Mouse (Mus musculus) lung, adult 2 months (tissue): ENCODE results near the gene Il13ra1. TPM values are rescaled to one million over a fixed set of nuclear protein-coding genes. Genes with fewer than 3 reads are reported as not detected.

Experiments used
- DNase-seq: peaks from one replicate; pipeline ENCODE4 v3.0.0; 2022
- H3K4me1 ChIP-seq: fragments of 200-500 bp; 2 replicates; pipeline ENCODE4 v1.6.1; 2011; ENCODE audit warnings: low read length; ENCODE audit not compliant: control insufficient read depth, insufficient read depth
- H3K4me3 ChIP-seq: fragments of 200-500 bp; replicated peaks from 2 replicates; pipeline ENCODE3; 2011; ENCODE audit warnings: low read depth, mild to moderate bottlenecking, control low read depth, low read length; ENCODE audit errors: extremely low read depth
- CTCF ChIP-seq: fragments of 200-500 bp; IDR thresholded peaks from 2 replicates; pipeline ENCODE4 v1.5.1; 2011; ENCODE audit warnings: mild to moderate bottlenecking, low read length, control low read depth; ENCODE audit not compliant: insufficient read depth
- POLR2A ChIP-seq: fragments of 200-500 bp; IDR thresholded peaks from 2 replicates; pipeline ENCODE4 v1.6.1; 2011; ENCODE audit warnings: low read depth, mild to moderate bottlenecking, control low read depth, low read length, borderline replicate concordance; ENCODE audit errors: extremely low read depth
- WGBS: fragments of 180-500 bp; shearing (Covaris S2); methylation state at CpG from one replicate; pipeline ENCODE4 v1.1.7; 2018; 5-methylcytosine and 5-hydroxymethylcytosine counted together
- polyA plus RNA-seq: library from polyadenylated mRNA; depleted of rRNA; stranded (reverse); fragments of >200 nt; gene quantifications from 2 replicates; pipeline ENCODE4 v1.2.3, GENCODE M21; 2012

The Il13ra1 gene
- polyA plus RNA-seq, 1 experiment, result 7.8 TPM

DNA sequence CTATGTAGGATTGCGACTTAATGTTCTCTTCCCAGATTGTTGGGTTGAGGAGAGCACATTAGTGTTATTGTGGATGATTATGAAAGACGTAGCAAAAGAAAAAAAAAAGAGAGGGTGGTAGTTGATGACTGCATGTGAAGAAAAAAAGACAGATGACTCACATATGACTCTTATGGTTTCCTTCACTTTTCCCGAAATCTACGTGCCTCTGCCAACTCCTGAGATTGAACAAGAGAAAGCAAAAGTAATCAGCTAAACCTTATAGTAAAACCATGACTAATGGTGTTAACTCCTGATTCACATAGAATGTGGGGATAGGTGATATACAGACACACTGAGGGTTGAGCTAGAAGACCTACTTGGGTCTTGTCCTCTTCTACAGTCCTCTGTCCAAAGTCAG is 3.3 kb downstream of the Il13ra1 start:
- H3K4me3 ChIP-seq, result no peak overlapping the region
- WGBS, result 64% methylated on average over 4 of the region's 4 CpGs
- DNase-seq, result no peak

DNA sequence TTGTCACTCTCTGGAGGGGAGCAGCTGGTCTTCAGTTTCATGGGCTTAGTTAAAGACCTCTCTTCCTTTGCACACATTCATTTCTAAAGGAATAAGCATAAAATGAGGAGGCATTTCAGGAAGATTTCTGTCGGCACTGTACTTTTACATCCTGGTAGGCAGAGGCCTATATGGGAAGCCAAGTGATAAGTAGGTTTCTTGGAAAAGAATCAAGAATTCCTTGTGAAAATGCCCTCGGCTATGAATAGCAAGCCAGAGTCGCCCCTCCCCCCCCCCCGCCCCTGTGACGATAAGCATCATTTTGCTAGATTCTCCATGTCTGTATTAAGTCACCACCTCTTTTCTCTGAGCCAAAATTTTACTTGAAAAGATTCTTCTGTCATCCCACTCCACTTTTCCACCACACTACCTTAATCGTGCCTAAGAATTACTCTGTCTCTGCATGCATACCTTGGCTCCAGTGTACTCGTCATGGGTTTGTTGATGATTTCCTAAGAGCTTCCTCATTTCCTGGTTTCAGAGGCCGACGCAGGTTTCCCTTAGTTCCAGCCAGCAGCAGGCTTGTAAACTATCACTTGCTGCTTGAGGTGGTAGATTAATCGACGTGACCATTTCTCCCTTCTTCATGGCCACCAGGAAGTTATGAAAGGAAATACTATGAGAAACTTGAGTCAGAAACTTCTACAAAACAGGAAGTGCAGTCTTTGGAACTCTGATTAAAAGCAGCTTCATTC is 17.3 kb downstream of the Il13ra1 start:
- no peak for DNase-seq
- TF ChIP-seq CTCF (no peak), POLR2A (no peak)
- 43% methylated on average over 11 of the region's 11 CpGs for WGBS
- H3K4me3 ChIP-seq, result peak overlapping the region; percentile 10
- peaks cover 2% of the 10 kb centered on the region for H3K4me1 ChIP-seq

More for the DNA sequence above, 3.3 kb downstream of the Il13ra1 start:
- H3K4me1 ChIP-seq, result no peaks in the 10 kb centered on the region; the same call in 1 of the 2 replicates
- TF ChIP-seq CTCF (no peak), POLR2A (no peak)

- WGBS, result 27% methylated on average over 1 of the region's 1 CpGs
- Histone ChIP-seq H3K4me1 (peaks cover 2% of the 10 kb centered on the region), H3K4me3 (no peak overlapping the region)
- no peak for DNase-seq
- TF ChIP-seq POLR2A (no peak), CTCF (no peak)
Measured at GRCm38 (mm10) chrX:36129771-36130108, 17.8 kb downstream of the Il13ra1 start.

- no peak for DNase-seq
- WGBS, result 55% methylated on average over 1 of the region's 1 CpGs
- no peak for TF ChIP-seq CTCF
- no peak for TF ChIP-seq POLR2A
- no peak overlapping the region for H3K4me3 ChIP-seq
- H3K4me1 ChIP-seq, result peaks cover 3% of the 10 kb centered on the region; the same call in 1 of the 2 replicates
Measured at GRCm38 (mm10) chrX:36136346-36136745, 24.4 kb downstream of the Il13ra1 start.

DNA sequence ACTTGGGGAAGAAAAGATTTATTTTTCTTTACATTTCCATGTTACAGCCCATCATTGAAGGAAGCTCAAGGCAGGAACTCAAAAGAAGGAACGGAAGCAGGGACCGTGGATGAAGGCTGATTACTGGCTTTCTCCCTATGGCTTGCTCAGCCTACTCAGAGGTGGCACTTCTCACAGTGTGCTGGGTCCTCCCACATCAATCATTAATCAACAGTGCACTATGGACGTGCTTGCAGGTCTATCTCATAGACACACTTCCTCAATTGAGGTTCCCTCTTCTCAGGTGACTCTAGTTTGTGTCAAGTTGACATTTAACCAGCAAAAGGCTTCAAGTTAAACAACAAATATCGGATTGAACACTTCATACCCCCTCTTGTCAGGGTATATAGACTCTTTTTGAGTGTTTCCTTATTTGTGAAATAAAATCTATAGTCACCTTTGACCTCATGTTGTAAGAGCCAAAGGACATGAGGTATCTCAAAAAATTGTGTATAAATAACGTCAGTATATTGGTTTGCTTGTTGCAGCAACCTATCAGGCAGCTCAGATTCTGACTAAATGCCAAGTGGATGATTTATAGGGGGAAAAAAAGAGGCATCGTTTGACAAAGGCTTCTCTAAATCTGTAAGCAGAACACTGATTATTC is 30.2 kb downstream of the Il13ra1 start:
- no peak for TF ChIP-seq CTCF
- no peak for TF ChIP-seq POLR2A
- no peak overlapping the region for H3K4me3 ChIP-seq
- DNase-seq, result no peak
- no peaks in the 10 kb centered on the region; the same call in 1 of the 2 replicates for H3K4me1 ChIP-seq
- WGBS, result 55% methylated on average over 6 of the region's 6 CpGs

DNA sequence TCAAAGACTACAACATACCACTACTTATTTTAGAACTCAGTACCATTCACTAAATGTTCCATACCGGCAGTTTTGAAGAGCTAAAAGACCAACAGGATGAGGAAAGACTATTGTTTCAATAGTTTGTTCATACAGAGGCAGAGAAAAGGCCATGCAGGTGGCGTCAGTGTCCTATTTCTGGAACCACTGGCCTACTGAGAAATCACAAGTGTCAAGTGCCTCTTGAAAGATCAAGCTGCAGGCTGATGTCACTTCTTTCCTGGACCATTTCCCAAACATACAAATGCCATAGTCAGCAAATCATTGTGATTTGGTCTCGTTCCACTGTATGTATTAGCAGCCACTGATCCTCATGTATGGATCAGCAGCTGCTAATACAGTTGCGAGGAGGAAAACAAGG is 34.8 kb downstream of the Il13ra1 start:
- no peak overlapping the region for H3K4me3 ChIP-seq
- H3K4me1 ChIP-seq, result no peaks in the 10 kb centered on the region; the same call in 1 of the 2 replicates
- TF ChIP-seq CTCF (no peak), POLR2A (no peak)
- 41% methylated on average over 4 of the region's 4 CpGs for WGBS
- no peak for DNase-seq

- TF ChIP-seq POLR2A (no peak), CTCF (no peak)
- DNase-seq, result no peak
- no peaks in the 10 kb centered on the region; the same call in 1 of the 2 replicates for H3K4me1 ChIP-seq
- H3K4me3 ChIP-seq, result no peak overlapping the region
Measured at GRCm38 (mm10) chrX:36150100-36150499, 38.2 kb downstream of the Il13ra1 start.

- 66% methylated on average over 2 of the region's 2 CpGs for WGBS
- no peak for TF ChIP-seq CTCF
- no peak for TF ChIP-seq POLR2A
Measured at GRCm38 (mm10) chrX:36156677-36157076, 44.8 kb downstream of the Il13ra1 start.

GRCm38 (mm10) chrX:36161567-36161966 is 49.7 kb downstream of the Il13ra1 start:
- 36% methylated on average over 4 of the region's 4 CpGs for WGBS
- H3K4me1 ChIP-seq, result no peaks in the 10 kb centered on the region
- no peak for TF ChIP-seq POLR2A
- no peak for TF ChIP-seq CTCF
- no peak for DNase-seq
- no peak overlapping the region for H3K4me3 ChIP-seq

More at GRCm38 (mm10) chrX:36156677-36157076, 44.8 kb downstream of the Il13ra1 start:
- no peak overlapping the region for H3K4me3 ChIP-seq
- no peaks in the 10 kb centered on the region for H3K4me1 ChIP-seq
- DNase-seq, result no peak

- TF ChIP-seq POLR2A (no peak), CTCF (peak; percentile 68)
- DNase-seq, result peak; percentile 28
- Histone ChIP-seq H3K4me1 (no peaks in the 10 kb centered on the region), H3K4me3 (no peak overlapping the region)
Measured at GRCm38 (mm10) chrX:36183625-36184024, 71.7 kb downstream of the Il13ra1 start.
